Mouse (Mus musculus) midbrain, embryonic 14.5 days (tissue): ENCODE results near the gene Slc35g3. TPM values are rescaled to one million over a fixed set of nuclear protein-coding genes. Genes with fewer than 3 reads are reported as not detected.
A peak's percentile ranks its signal among the peaks of the same experiment; 100 is the strongest.

ENCODE experiments used
- ATAC-seq: fragments of 200-750 bp; cut with Nextera tagmentation; 2 replicates; pipeline ENCODE4 v1.8.0; 2017; ENCODE audit warnings: moderate number of reproducible peaks, moderate library complexity; ENCODE audit not compliant: low FRiP score, low TSS enrichment
- DNase-seq: peaks from one replicate; pipeline ENCODE4 v3.0.0-alpha.2; 2015
- H3K27ac ChIP-seq: fragments of 300-500 bp; sonication (generic); replicated peaks from 2 replicates; pipeline ENCODE4 v1.5.1; 2014; ENCODE audit warnings: mild to moderate bottlenecking, low read depth, low read length, moderate library complexity
- H3K27me3 ChIP-seq: fragments of 300-500 bp; sonication (generic); 2 replicates; pipeline ENCODE4 v1.6.1; 2014; ENCODE audit warnings: low read length, control low read depth, mixed read lengths; ENCODE audit not compliant: control insufficient read depth, insufficient read depth
- H3K36me3 ChIP-seq: fragments of 300-500 bp; sonication (generic); 2 replicates; pipeline ENCODE4 v1.6.1; 2014; ENCODE audit warnings: low read length, control low read depth; ENCODE audit not compliant: control insufficient read depth, insufficient read depth
- H3K4me1 ChIP-seq: fragments of 300-500 bp; sonication (generic); 2 replicates; pipeline ENCODE4 v1.6.1; 2014; ENCODE audit warnings: mild to moderate bottlenecking, antibody characterized with exemption, low read length, control low read depth; ENCODE audit not compliant: control insufficient read depth, insufficient read depth
- H3K4me2 ChIP-seq: fragments of 300-500 bp; sonication (generic); 2 replicates; pipeline ENCODE4 v1.6.1; 2014; ENCODE audit warnings: mild to moderate bottlenecking, low read length, moderate library complexity
- H3K4me3 ChIP-seq: fragments of 300-500 bp; sonication (generic); replicated peaks from 2 replicates; pipeline ENCODE4 v1.5.1; 2014; ENCODE audit warnings: low read depth, low read length
- H3K9ac ChIP-seq: fragments of 300-500 bp; sonication (generic); replicated peaks from 2 replicates; pipeline ENCODE4 v1.6.1; 2014; ENCODE audit warnings: mild to moderate bottlenecking, low read length, moderate library complexity
- H3K9me3 ChIP-seq: fragments of 300-500 bp; sonication (generic); 2 replicates; pipeline ENCODE4 v1.6.1; 2016; ENCODE audit warnings: low read length, control low read depth, mixed read lengths; ENCODE audit not compliant: control insufficient read depth
- WGBS: fragments of 180-500 bp; shearing (Covaris S2); extraction: QIAGEN DNeasy Blood & Tissue Kit; methylation state at CpG from one replicate; pipeline ENCODE4 v1.1.7; 2014; 5-methylcytosine and 5-hydroxymethylcytosine counted together
- polyA plus RNA-seq: library from polyadenylated mRNA; unstranded; fragments of >200 nt; fragmentation: Nextera tagmentation; extraction: Ambion mirVana; gene quantifications from 2 replicates; pipeline ENCODE4 v1.2.1, GENCODE M21; 2014

Slc35g3 gene
- polyA plus RNA-seq, 1 experiment from 2014 or later, result 0.14 TPM

GRCm38 (mm10) chr11:69777504-69778257 is 15.9 kb upstream of the Slc35g3 start:
- Histone ChIP-seq H3K36me3 (peaks cover 13% of the 10 kb centered on the region), H3K4me2 (no peak overlapping the region), H3K27ac (no peak overlapping the region), H3K4me3 (no peak overlapping the region), H3K9ac (no peak overlapping the region), H3K27me3 (no peaks in the 10 kb centered on the region), H3K9me3 (no peaks in the 10 kb centered on the region), H3K4me1 (no peaks in the 10 kb centered on the region)
- DNase-seq, result no peak
- 62% methylated on average over 26 of the region's 26 CpGs for WGBS
- 0 out of 2 replicates have a peak, but pooled peaks have one; percentile 11 for ATAC-seq

GRCm38 (mm10) chr11:69776488-69776887 is 14.7 kb upstream of the Slc35g3 start:
- no peak overlapping the region for H3K27ac ChIP-seq
- ATAC-seq (no peak), DNase-seq (no peak)
- H3K4me2 ChIP-seq, result no peak overlapping the region
- H3K4me3 ChIP-seq, result no peak overlapping the region
- no peak overlapping the region for H3K9ac ChIP-seq
- H3K9me3 ChIP-seq, result no peaks in the 10 kb centered on the region
- H3K36me3 ChIP-seq, result peaks cover 13% of the 10 kb centered on the region
- H3K4me1 ChIP-seq, result no peaks in the 10 kb centered on the region
- no peaks in the 10 kb centered on the region for H3K27me3 ChIP-seq
- WGBS, result 86% methylated on average over 20 of the region's 20 CpGs

- H3K4me3 ChIP-seq, result no peak overlapping the region
- H3K4me1 ChIP-seq, result no peaks in the 10 kb centered on the region
- no peak overlapping the region for H3K4me2 ChIP-seq
- no peak overlapping the region for H3K27ac ChIP-seq
- H3K27me3 ChIP-seq, result no peaks in the 10 kb centered on the region
- whole genome bisulfite sequencing, result 78% methylated on average over 10 of the region's 10 CpGs
- ATAC-seq (no peak), DNase-seq (no peak)
- no peak overlapping the region for H3K9ac ChIP-seq
- H3K9me3 ChIP-seq, result no peaks in the 10 kb centered on the region
- peaks cover 16% of the 10 kb centered on the region for H3K36me3 ChIP-seq
Observed at GRCm38 (mm10) chr11:69775716-69776115, 13.9 kb upstream of the Slc35g3 start.

- 58% methylated on average over 5 of the region's 5 CpGs for WGBS
- Histone ChIP-seq H3K4me2 (no peak overlapping the region), H3K36me3 (peaks cover 17% of the 10 kb centered on the region), H3K9ac (no peak overlapping the region), H3K27me3 (no peaks in the 10 kb centered on the region), H3K9me3 (no peaks in the 10 kb centered on the region), H3K4me3 (no peak overlapping the region), H3K4me1 (no peaks in the 10 kb centered on the region), H3K27ac (no peak overlapping the region)
- ATAC-seq (no peak), DNase-seq (no peak)
Observed at GRCm38 (mm10) chr11:69774961-69775360, 13.2 kb upstream of the Slc35g3 start.

- Histone ChIP-seq H3K4me3 (no peak overlapping the region; the same call in 1 of the 2 replicates), H3K27me3 (no peaks in the 10 kb centered on the region), H3K9ac (no peak overlapping the region), H3K27ac (no peak overlapping the region), H3K36me3 (0 out of 2 replicates have a peak, but pooled peaks cover 4% of the 10 kb centered on the region), H3K9me3 (no peaks in the 10 kb centered on the region), H3K4me2 (peak overlapping the region; percentile 68), H3K4me1 (peaks cover 11% of the 10 kb centered on the region)
- DNase-seq (no peak), ATAC-seq (no peak)
- WGBS, result 70% methylated on average over 4 of the region's 4 CpGs
Observed at GRCm38 (mm10) chr11:69767625-69767909, 5.8 kb upstream of the Slc35g3 start.

GRCm38 (mm10) chr11:69766872-69767624 is 5.3 kb upstream of the Slc35g3 start:
- ATAC-seq (no peak), DNase-seq (no peak)
- Histone ChIP-seq H3K9ac (peak overlapping the region; percentile 98), H3K4me2 (peak overlapping the region; percentile 68), H3K36me3 (0 out of 2 replicates have a peak, but pooled peaks cover 4% of the 10 kb centered on the region), H3K4me3 (peak overlapping the region; percentile 89), H3K27me3 (no peaks in the 10 kb centered on the region), H3K27ac (peak overlapping the region; percentile 81; the same call in 1 of the 2 replicates), H3K4me1 (peaks cover 11% of the 10 kb centered on the region), H3K9me3 (no peaks in the 10 kb centered on the region)
- 60% methylated on average over 13 of the region's 13 CpGs for WGBS

- WGBS, result 1% methylated on average over 37 of the region's 37 CpGs
- peak; percentile 79 for ATAC-seq
Observed at GRCm38 (mm10) chr11:69766126-69766609, 4.4 kb upstream of the Slc35g3 start.

GRCm38 (mm10) chr11:69765221-69766125 is 3.7 kb upstream of the Slc35g3 start, which contains the start of gene Zbtb4:
Zbtb4 (plus strand) TSS chr11:69765912.
- no peaks in the 10 kb centered on the region for H3K27me3 ChIP-seq
- peak within 1 kb of the TSS; percentile 89 for H3K4me3 ChIP-seq
- peak within 1 kb of the TSS; percentile 81 for H3K27ac ChIP-seq
- peaks cover 14% of the 10 kb centered on the region for H3K4me1 ChIP-seq
- no peaks in the 10 kb centered on the region for H3K36me3 ChIP-seq
- ATAC-seq, result peak; percentile 76
- peak within 1 kb of the TSS; percentile 68 for H3K4me2 ChIP-seq
- H3K9ac ChIP-seq, result peak within 1 kb of the TSS; percentile 98
- WGBS, result 17% methylated on average over 46 of the region's 55 CpGs
- no peaks in the 10 kb centered on the region for H3K9me3 ChIP-seq
- peak; percentile 67 for DNase-seq

More at GRCm38 (mm10) chr11:69766126-69766609, 4.4 kb upstream of the Slc35g3 start:
- Histone ChIP-seq H3K27ac (peak overlapping the region; percentile 81), H3K27me3 (no peaks in the 10 kb centered on the region), H3K4me2 (peak overlapping the region; percentile 68), H3K9me3 (no peaks in the 10 kb centered on the region), H3K9ac (peak overlapping the region; percentile 98), H3K4me1 (peaks cover 11% of the 10 kb centered on the region), H3K4me3 (peak overlapping the region; percentile 89), H3K36me3 (0 out of 2 replicates have a peak, but pooled peaks cover 4% of the 10 kb centered on the region)
- peak; percentile 73 for DNase-seq
